Mouse (Mus musculus): Measurements from ENCODE around the gene Ankfy1. TPM values are rescaled to one million over a fixed set of nuclear protein-coding genes. Genes with fewer than 3 reads are reported as not detected.

The Ankfy1 gene
- 10 to 100 TPM; 65.0 to 77.2 TPM for total RNA-seq (2023)

GRCm38 (mm10) chr11:72689551-72690510, at the start of gene Ankfy1:
Ankfy1 (plus strand) TSS chr11:72690006.

GRCm38 (mm10) chr11:72795455-72796295, 105.9 kb downstream of the Ankfy1 start, which contains the start of the genes Cyb5d2 and Zzef1:
Cyb5d2 (minus strand) TSS chr11:72796142.
Zzef1 (plus strand) TSS chr11:72796226.

Other genes with a start within 250 kb of the Ankfy1 start
- gene Mybbp1a, start 248.7 kb upstream of the Ankfy1 start, total RNA-seq (2023): 10 to 100 TPM; 33.5 to 37.5 TPM
- 1 to 10 TPM in 1 of 2 experiments, under 1 TPM in 1; 0.68 to 1.2 TPM for gene Spns2, start 200.1 kb upstream of the Ankfy1 start, total RNA-seq (2023)
- gene Spns3, start 139.5 kb upstream of the Ankfy1 start, total RNA-seq (2023): 10 to 100 TPM in 1 of 2 experiments, 1 to 10 TPM in 1; 9.6 to 10.8 TPM
- gene Ube2g1, start 82.7 kb upstream of the Ankfy1 start, total RNA-seq (2023): 10 to 100 TPM; 18.0 to 22.5 TPM
- 1 to 10 TPM; 5.3 to 5.9 TPM for gene Cyb5d2, start 106.1 kb downstream of the Ankfy1 start, total RNA-seq (2023)
- 10 to 100 TPM; 64.4 to 66.5 TPM for gene Zzef1, start 106.2 kb downstream of the Ankfy1 start, total RNA-seq (2023)